Mouse (Mus musculus) spleen, postnatal 0 days (tissue): ENCODE measurements around the gene Zfp235. TPM values are rescaled to one million over a fixed set of nuclear protein-coding genes. Genes with fewer than 3 reads are reported as not detected.

ENCODE experiments used
- polyA plus RNA-seq: library from polyadenylated mRNA; unstranded; fragments of >200 nt; fragmentation: Nextera tagmentation; extraction: Ambion mirVana; gene quantifications from 2 replicates; pipeline ENCODE4 v1.2.1, GENCODE M21; 2015

The Zfp235 gene
- polyA plus RNA-seq = 5.1 and 6.2 TPM in 2 replicates

DNA sequence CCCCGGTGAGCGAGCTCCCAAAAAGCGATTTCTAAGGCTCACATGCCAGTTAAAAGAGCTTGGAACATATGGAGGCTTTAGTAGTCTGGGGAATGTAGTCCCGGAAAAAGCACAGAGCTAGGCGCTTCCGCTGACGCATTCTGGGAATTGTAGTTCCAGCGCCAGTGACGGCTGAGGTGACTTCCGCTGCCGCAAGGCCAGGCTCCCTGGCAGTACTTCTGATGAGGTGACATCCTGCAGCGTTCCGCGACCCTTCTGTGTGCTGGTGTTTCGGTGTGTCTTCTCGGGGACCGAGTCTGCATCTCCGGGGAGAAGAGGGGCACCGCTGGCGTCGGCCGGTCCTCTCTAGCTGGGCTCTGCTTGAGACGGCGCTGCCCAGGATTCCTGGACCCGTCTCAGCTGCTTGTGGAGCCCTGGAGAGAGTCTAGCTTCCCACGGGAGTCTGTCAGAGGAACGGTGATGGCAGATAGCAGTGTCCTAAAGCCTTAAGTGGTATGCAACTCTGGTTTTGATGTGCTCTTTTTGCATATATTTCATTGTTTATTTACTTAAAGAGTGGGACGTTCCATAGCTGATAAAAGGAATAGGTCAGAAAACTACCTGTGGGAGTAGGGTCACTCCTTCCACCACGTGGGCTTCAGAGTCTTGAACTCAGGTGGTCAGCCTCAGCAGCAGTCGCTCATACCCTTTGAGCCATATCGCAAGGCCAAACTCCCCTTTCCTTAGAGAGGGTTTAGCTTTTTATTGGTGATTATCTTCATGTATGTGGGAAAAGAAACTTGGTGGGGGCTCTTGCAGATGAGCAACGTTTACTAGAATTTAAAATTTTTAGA, at the start of gene Zfp235:
Gene Zfp235, plus strand, starts transcription at position 174 of the 833 bp plus-strand sequence.

DNA sequence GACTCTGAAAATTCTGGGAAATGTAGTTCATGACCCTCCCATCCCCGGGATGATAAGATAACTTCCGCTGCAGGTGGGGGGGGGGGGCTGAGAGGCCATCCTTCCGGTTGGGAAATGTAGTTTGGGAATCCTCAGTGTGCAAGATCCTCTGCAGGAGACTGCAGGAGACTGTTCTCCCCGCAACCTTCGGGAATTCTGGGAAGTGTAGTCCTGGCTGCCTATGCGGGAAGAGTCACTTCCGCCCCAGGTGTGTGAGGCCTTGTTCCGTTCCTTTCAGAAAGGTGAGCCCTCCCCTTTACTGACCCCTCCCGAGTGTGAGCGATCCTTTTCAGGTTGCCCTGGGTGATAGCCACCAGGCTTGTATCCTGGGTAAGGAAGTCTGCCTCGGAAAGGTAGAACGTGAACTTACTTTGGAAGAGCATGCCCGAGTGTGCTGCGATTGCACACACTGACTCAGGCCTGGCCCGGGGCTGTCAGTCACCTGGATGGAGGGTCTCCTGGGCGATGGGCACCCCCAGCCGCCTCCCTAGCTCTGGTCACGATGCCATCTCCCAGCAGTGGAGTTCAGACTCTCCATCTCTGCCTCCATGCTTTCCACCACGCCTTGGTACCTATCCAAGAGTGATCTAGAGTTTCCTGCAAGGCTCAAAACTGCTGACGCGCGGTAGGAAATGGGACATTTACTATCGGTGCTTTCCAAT, 21.7 kb upstream of the Zfp235 start, which contains the start of gene Zfp112:
Gene Zfp112, plus strand, starts transcription at position 159 of the 701 bp plus-strand sequence.

DNA sequence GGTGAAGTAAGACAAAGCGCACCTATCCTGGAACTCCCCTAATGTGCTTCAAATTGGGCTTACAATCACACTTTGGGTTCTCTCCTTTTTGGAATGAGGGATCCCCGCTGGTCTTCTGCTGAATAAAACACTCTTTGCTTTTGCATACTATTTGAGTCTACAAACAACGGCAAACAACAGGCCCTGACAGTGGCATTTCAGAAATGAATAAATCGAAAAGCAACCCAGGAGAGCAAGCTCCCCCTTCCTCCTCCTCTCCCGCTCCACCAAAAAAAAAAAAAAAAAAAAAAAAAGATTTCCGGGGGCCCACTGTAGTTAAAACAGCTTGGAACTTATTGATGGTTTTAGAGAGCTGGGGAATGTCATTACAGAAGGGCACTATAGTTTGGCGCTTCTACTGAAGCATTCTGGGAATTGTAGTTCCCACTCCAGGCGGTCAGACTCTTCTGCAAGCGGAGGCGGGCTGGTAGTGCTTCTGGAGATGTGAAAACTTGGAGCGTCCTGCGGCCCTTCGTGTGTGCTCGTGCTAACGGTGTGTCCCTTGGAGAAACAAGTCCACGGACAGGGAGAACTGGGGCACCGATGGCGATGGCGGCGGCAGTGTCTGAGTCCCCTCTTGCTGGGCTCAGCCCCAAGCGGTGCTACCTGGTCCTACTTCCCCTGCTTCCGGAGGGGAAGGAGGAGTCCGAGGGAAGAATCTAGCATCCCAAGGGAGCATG, 40.8 kb downstream of the Zfp235 start, which contains the start of gene Zfp114:
Gene Zfp114, plus strand, starts transcription at position 443 of the 719 bp plus-strand sequence.

Other genes starting within 250 kb of the Zfp235 start
- not detected in 2 replicates for gene Vmn1r178, start 242.2 kb upstream of the Zfp235 start, polyA plus RNA-seq
- not detected in 2 replicates for gene Vmn1r179, start 207.2 kb upstream of the Zfp235 start, polyA plus RNA-seq
- gene Vmn1r180, start 183.5 kb upstream of the Zfp235 start, polyA plus RNA-seq = not detected in 2 replicates
- not detected in 2 replicates for gene Vmn1r181, start 159.6 kb upstream of the Zfp235 start, polyA plus RNA-seq
- not detected in 2 replicates for gene V1rd19, start 132.5 kb upstream of the Zfp235 start, polyA plus RNA-seq
- gene Vmn1r183, start 80.9 kb upstream of the Zfp235 start, polyA plus RNA-seq = not detected in 2 replicates
- 9.6 and 10.4 TPM in 2 replicates for gene Zfp180, start 52.2 kb upstream of the Zfp235 start, polyA plus RNA-seq
- 1.8 TPM in 2 replicates for gene Zfp112, start 21.9 kb upstream of the Zfp235 start, polyA plus RNA-seq
- gene Zfp114, start 40.9 kb downstream of the Zfp235 start, polyA plus RNA-seq = 0.67 and 0.76 TPM in 2 replicates
- gene Zfp111, start 77.3 kb downstream of the Zfp235 start, polyA plus RNA-seq = 1.8 and 2.0 TPM in 2 replicates
- gene Zfp109, start 103.4 kb downstream of the Zfp235 start, polyA plus RNA-seq = 0.84 and 0.97 TPM in 2 replicates
- 0.54 and 0.76 TPM in 2 replicates for gene Zfp108, start 120.6 kb downstream of the Zfp235 start, polyA plus RNA-seq
- 1.5 and 1.6 TPM in 2 replicates for gene Zfp93, start 136.3 kb downstream of the Zfp235 start, polyA plus RNA-seq
- gene Zfp61, start 167.1 kb downstream of the Zfp235 start, polyA plus RNA-seq = 7.3 and 9.7 TPM in 2 replicates
- 3.8 and 5.0 TPM in 2 replicates for gene Zfp94, start 182.5 kb downstream of the Zfp235 start, polyA plus RNA-seq
- gene Tescl, start 199.8 kb downstream of the Zfp235 start, polyA plus RNA-seq = not detected in 2 replicates
- 0.08 TPM in 1 of 2 replicates, not detected in the other for gene Lypd5, start 215.0 kb downstream of the Zfp235 start, polyA plus RNA-seq
- 122 and 131 TPM in 2 replicates for gene Kcnn4, start 236.1 kb downstream of the Zfp235 start, polyA plus RNA-seq